Mouse (Mus musculus): ENCODE data around the gene Ubald1.

The Ubald1 gene

DNA sequence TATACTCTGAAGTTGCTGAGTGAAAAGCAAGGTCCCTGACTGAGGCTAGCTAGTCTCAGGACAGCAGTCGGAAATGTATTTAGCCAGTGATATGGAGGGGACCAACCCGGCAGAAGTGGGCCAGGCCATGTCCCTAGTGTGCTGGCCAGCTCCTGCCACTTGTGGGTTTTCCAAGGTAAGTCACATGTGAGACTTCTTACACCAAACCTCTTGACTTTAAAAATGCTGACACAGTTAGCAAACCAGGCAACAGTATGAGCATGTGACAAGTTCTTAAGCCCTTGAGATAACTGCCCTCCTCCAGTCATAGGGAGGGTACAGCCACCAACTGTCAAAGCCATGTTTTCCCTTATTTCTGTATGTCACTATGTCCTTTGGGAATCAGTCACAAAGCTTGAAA is 8.2 kb downstream of the Ubald1 start:
- DNase-seq (ENCODE audit: low spot score in 2 of 2): no peak

DNA sequence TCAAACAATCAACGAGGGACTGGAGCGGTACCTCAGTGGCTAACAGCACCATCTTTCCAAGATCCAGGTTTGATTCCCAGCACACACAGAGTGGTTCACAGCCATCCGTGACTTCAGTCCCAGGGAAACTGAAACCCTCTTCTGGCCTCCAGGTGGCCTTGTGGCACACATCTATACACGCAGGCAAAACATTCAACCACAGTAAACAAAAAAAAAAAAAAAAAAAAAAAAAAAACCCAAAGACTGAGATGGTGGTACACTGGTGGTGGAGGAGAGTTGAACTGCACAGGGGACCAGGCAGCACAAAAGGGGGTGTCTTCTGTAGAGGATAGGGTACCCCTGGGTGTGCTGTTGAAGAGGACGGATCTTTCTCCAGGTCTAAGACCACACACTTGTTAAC is 9.6 kb downstream of the Ubald1 start:
- no peak for DNase-seq (ENCODE audit: low spot score in 2 of 2)

DNA sequence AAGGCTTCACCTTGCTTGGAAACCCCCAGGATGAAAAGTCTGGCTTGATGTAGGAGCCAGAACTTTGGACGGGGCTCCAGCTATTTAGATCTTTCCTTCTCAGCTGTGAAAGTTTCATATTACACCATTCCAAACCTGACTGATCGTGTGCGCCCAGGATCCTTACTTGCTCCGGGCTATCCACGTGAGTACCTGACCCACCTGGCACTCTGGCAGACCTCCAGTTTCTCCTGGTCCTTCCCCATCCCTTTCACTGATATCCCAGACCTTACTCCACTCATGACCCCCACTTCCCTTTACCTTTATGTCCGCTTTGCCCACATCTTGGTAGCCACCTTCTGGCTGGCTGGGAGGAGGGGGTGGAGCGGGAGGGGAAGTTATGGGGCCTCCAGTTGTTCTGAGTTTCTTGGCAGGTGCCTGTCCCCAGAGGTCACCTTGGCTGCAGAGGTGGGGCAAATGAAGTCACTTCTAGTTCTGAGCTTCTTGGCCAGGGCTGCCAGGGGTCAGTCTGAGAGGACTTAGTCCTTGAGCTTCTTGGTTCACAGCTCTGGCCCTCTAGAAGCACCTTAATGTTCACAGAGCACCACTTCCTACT is 13.9 kb downstream of the Ubald1 start:
- DNase-seq (ENCODE audit: low spot score in 2 of 2): no peak

DNA sequence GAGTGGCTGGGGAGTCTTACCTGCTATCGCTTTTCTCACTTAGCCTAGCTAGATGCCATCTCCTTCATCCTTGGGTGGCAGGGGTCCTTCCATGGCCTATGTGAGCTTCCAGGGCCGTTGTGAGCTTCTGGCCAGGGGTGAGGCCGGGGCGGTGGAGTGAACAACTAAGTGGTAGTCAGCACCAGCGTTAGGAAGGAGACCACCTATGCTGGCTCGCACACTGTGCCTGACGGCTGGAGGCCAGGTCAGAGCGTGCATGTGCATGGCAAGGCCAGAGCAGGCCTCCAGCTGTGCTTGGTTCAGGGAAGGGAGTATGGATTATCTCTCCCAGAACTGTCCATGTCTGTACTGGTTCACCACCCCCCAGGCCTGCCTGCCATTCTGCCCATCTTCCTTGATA is 16.4 kb downstream of the Ubald1 start:
- DNase-seq (ENCODE audit: low spot score in 2 of 2): no peak

DNA sequence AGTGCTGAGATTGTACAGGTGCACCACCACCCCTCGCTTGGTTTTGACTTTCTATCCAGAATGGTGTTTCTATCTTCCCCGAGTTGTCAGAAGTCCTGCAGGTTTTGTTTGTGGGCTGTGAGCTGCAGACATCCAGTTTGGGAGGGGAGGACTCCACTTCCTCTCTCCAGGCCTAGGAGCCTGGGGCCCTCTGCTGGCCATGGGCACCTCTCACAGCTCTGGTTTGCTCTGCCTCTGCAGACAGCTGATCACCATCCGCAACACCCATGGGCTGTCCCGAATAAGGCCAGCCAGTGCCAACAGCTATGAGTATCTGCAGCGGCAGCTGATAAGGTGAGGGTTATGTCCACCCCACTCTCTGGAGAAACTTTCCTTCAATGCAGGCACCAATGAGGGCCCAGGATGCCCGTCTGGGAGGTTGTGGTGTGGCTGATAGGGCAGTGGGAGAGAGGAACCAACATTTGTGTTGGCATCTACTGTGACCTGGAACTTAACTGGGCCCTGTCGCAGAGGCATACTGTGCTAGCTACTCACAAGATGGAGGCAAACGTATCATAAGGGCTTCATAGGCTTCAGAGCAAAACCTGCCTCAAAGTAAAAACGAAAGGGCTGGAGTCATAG is 17.1 kb downstream of the Ubald1 start:
- DNase-seq (ENCODE audit: low spot score in 2 of 2): peak; percentile 68 to 78

DNA sequence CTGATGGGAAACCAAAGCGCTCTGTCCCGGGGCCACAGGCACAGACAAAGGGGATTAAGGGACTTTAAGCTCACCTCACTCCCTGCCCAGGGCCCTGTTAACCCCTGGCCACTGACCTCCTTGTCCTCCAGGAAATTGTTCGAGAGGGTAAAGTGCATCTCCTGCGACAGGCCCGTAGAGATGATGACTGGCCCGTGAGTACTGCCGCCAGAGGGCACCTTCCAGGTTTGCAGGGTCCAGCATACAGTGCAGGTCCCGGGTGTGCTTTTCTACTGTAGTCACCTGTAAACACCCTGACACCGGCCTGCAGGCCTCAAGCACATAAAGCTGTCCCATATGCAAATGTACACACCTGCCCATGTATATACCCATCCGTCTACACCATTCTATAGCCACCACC is 18.7 kb downstream of the Ubald1 start:
- DNase-seq (ENCODE audit: low spot score in 2 of 2): no peak

DNA sequence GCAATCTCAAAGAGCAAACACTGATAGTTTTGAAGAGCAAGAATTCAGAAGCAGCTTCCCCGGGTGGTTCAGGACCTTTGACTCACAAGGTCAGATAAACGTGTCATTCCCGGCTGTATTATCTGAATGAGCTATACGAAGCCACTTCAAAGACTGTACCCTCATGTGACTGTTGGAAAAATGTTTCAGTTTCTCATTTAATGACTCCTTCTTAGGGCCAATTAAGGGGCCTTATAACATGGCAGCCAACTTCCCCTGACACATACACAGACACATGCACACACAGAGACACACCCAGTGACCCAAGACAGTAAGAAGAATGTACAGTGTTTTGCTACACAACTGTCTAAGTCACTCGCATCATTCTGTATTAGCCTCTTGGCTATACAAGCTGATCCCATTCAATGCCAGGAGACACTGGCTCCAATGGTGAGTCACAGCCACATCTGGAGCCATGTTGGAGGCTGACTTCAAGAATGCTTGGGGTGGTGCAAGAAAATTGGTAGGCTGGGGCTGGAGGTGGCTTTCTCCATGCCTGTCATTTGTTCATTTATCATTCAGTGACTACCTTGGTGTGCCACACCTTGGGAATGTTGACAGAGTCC is 25.0 kb downstream of the Ubald1 start:
- no peak for DNase-seq (ENCODE audit: low spot score in 2 of 2)

DNA sequence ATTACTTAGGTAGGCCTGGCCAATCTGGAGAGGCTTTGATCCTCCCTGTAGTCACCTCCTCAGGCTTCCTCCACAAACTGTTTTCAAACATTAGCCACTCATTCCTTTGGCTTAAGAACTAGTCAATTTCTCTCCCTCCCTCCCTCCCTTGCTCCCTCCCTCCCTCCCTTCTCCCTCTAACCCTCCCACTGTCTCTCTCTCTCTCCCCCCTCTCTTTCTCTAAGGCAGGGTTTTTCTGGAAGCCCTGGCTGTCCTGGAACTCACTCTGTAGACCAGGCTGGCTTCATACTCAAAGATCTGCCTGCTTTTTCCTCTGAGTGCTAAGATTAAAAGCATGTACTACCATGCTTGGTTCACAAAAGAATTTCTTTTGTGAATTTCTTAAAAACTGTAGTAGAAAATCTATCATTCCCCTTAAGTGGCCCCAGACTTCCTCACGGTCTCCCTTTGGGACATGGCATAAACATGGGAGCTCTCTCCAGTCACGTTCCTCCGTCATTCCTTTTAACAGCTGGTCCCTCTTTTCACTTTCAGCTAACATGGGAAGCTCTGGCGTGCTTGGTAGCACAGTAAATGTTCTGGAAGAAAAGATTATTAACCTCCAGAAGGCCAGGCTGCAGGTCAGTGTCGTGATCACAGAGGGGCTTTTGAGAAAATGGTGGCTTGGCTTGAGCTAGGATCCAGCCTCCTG is 29.0 kb downstream of the Ubald1 start:
- no peak for DNase-seq (ENCODE audit: low spot score in 2 of 2)

DNA sequence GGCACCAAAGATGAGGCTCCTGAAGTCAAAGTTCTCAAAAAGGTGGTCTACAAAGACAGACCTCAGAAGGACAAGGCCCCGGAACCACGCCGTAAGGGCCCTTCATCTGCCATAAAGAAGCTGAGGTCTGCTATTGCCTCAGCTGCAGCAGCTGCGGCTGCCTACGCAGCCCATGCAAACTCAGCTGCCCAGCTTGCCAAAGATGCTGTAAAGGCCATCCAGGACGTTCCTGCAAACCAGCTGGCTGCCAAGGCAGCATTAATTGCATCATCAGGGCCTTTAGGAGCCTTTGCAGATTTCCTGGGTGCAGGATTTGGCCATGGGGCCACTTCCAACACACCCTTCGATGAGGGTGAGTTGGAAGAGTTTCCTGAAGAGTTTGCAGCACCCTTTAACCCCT is 29.8 kb downstream of the Ubald1 start:
- no peak for DNase-seq (ENCODE audit: low spot score in 2 of 2)

DNA sequence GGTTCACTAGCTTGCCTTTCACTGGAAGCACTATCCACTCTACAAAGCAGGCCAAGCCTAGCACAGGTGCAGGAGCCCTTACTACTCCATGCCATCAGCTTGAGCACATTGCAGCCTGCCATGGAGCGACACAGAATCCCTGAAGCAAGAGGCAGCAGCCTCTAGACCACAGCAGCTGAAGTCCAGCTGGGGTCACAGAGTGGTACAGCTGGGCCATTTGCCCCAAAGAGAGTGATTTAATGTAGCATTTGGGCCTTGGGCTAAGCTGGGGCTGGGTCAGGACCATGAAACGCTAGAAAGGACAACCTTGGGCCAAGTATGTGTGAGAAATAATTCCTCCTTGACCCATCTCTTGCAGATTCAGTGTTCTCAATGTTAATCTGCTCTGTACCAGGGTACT is 32.0 kb downstream of the Ubald1 start:
- no peak for DNase-seq (ENCODE audit: low spot score in 2 of 2)

DNA sequence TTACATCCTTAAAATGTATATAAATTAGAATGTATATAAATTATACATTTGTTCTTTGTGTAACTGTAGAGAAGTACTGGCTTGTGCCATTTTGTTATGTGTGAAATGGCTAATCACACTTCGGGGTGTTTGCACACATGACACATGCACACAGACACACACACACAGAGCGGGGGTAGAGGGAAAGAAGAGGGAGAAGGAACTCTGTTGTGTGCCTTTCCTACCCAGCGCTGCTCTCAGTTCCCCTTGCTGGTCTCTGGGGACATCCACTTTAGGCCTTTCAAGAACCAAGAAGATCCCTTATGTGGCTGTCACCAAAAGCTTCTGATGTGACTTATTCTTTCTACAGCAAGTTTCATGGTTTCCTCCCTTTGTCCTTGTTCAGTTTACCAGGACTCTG is 33.1 kb downstream of the Ubald1 start:
- no peak for DNase-seq (ENCODE audit: low spot score in 2 of 2)

DNA sequence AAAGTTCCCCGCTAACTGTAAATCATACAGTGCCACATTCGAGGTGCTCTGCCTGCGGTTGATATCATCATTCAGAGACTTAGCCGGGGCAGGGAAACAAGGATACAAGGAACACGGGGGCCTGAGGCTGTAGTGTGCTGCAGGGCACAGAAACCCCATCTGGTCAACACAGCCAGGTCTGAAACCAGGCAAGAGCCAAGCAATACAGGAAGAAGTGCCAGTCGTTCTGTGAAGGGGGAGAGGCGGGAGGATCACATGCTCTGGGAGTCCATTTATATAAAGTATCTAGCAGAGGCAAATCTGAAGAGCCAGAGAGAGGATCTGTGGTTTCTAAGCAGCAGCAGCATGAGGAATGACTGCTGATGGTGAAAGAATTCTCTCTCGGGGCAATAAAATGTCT is 39.9 kb downstream of the Ubald1 start:
- DNase-seq (ENCODE audit: low spot score in 2 of 2): no peak

DNA sequence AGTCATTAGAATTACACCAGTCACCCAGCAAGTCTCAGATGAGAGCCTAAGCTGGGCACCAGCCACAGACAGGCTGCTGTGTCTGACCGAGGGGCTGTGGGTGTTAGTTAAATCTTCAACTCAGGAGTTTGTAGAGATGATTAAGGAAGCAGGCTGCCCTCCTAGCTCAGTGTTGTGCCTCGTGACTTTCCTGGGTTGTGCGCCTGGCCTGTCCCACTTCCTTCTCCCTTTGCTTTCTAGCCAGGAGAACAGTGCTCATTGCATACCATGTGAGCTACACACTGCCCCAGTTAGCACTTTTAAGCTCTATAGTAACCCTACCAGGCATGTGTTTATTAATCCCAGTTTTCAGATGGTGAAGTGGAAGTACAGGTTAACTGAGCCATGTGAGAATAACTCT is 40.6 kb downstream of the Ubald1 start:
- DNase-seq (ENCODE audit: low spot score in 2 of 2): no peak

DNA sequence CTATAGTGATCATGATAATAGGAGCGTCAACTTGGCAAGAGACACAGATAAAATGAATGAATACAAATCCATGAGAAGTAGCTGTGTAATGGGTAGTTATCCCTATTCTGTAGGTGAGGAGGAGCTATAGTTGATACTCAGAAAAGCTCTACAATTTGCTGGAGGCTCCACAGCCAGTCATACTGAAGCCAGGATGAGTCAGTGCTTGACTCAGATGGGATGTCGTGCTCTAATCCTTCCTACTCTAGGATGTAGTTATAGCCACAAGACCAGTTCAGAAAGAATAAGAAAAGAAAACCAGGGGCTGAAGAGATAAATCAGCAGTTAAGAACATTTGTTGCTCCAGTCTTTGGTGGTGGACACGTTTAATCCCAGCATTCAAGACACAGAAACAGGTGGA is 42.5 kb downstream of the Ubald1 start:
- DNase-seq (ENCODE audit: low spot score in 2 of 2): no peak

DNA sequence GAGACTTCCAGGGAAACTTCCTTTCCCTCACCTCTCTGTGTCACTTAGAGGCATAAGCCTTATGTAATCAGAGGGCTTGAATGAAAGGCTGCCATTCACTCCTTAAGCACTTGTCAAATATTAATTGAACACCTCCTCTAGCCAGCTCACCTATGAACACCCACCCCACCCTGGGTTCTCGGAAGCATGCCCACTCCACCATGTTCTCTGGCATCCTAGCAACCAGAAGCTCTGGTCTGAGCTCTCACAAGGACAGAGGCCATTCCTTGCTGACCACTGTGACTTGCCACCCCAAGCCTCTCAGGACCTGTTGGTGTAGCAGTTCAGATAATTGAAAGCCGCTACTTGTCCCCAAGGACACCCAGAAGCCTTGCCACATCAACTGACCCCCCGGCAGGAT is 44.9 kb downstream of the Ubald1 start, which contains the start of gene 4930562C15Rik:
Gene 4930562C15Rik, plus strand, starts transcription at position 226 of the 400 bp plus-strand sequence.
- DNase-seq (ENCODE audit: low spot score in 2 of 2): no peak

DNA sequence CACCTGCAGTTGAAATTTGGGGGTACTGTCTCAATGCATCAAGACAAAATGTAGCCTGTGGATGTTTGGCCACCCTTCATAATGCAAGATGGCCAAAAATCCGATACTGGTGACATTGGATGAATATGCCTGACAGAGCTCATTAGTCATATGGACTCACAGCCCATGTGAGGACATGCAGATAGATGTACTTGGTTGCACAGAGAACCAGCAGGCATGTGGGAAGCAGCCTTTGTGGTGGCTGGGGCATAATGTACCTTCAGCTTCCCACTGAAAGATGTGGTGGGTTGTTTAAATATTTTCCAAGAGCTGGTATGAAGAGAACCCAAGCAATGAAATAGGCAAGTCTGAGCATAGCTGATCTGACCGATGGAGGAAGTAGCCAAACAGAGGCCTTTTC is 46.3 kb downstream of the Ubald1 start:
- no peak for DNase-seq (ENCODE audit: low spot score in 2 of 2)

DNA sequence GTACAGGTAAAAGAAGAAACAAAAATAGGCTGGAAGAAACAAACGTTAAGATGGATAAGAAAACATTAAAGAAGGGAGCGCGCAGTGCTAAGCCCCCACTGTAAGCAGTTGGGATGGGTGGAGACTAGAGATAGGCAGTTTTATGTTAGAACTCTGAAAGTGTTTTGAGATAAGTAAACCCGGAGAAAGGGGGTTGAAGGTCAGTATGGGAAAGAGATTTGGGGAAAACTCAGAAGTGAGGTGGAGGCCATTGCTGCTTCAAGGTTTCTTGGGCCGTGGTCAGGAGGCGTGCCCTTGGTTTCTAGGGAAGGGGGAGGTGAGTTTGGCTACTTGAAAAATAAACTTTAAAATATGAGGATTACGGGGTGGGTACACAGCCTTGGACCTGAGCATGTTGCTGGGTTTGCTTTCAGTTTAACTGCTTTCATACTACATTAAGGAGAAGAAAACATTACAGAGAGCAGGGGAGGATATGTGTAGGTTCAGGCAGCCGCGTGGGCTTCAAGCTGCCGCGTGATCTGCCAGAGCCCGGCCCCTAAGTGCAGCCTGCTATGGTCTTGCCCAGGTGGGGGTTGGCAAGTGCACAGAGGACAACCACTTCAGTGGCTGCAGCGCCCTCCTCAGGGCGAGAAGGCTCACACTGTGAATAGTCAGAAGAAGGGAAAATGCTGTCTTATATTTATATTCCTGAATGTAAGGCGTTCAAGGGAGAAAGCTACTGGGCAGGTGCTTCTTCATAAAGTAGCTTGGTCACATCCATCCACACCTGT is 48.3 kb downstream of the Ubald1 start:
- DNase-seq (ENCODE audit: low spot score in 2 of 2): peak; percentile 42 to 46

DNA sequence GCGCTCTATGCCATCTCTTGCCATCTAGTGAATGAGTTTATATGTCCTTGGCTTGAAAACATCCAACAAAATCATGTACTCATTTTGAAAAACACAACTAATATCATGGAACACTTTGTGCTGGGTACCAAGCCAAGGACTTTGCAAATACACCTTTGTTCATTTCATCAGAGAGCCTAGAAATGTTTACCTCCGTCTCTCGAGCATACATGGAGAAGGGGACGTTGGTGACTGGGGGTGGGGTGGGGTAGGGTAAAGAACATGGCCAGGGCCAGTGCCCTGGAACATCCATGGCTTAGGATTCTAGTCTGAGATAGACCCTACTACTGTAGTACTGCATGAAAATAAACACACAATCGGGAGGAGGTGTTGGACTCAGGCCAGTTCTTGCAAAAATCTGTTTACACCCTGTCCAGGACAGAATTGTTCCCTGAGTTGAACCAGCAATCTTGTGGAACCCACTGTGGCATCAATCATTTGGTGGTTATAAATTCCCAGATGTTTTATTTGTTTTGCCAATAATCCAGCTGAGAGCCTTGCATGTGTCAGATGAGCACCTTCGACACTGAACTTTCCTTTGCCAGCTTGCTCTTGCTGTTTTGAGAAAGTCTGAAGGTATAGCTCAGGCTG is 50.7 kb downstream of the Ubald1 start:
- DNase-seq (ENCODE audit: low spot score in 2 of 2): no peak

DNA sequence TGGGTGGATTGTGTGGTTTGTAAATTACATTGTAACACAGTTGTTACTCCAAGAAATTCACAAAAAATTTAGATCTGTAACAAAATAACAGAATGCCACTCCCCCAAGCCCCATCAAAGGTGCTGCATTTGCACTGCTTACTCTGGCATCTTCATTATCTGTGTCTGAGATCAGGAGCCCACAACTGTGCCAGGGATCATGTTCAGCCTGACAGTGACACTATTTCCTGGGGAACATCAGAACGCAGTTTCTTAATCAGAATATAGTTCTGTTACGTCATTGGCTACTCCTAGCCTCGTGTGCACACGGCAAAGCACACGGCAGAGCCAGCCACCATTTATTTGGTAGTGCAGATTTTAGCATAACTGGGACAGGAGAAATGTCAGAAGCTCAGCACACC is 52.5 kb downstream of the Ubald1 start:
- DNase-seq (ENCODE audit: low spot score in 2 of 2): no peak

All from right cerebral cortex, postnatal 10 days (tissue).